Mouse (Mus musculus): Measurements from ENCODE around the gene Mtmr6.
"Not testable (repeated sequence)": the region's sequence is repeated elsewhere in the genome, so short reads cannot be mapped to it uniquely, and the experiment has no call there.

Mtmr6 gene

DNA sequence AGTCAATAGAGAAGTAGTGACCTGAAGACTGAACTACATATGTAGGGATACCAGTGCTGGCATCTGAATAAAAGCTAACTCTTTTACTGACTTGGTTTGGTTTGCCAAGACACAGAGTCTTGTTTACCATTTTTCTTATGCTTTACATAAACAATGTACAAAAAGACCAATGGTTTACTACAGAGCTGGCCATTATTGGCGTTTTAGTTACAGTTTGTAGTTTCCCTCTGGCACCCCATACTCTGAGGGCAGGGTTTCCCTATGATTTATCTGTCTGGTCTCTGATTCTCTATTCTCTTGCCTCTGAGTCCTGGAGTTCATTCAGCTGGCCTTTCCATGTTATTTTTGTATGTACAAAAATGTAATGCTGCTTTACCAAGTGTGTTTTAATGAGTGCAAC lies 30.5 kb downstream of the Mtmr6 start:
- no peak for DNase-seq (ENCODE audit: low spot score in 2 of 2)

DNA sequence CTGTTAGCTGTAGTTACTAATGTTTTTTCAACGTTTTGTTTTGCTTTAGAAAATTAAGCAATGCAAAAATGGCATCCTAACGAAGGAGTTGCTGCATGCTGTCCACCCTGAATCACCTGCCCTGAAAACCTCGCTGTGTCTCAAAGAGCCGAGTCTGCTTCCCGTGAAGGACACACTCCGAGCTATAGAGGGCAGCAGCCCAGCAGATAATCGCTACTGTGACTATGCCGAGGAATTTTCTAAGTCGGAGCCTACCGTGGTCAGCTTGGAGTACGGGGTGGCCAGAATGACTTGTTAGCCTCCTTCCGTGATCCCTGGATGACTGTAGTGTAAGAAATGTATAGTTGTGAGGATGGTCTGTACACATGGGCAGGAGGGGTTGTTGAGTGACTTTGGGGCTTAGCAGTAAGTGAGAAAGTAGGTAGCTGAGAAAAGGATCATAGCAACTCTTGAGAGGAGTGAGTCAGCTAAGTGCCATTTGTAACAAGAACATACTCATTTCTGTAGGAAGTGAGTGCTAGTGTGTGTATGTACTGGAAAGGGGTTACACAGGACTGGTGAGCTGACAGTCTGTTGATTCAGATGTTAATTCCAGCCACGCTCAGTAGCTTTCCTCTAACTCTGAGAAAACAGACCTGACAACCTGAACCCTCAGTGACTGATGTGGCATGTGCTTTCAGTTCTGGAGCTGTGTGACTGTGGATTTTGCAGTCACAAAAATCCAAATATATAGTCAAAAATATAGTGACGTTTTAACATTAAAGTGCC lies 35.4 kb downstream of the Mtmr6 start:
- no peak for DNase-seq (ENCODE audit: low spot score in 2 of 2)

DNA sequence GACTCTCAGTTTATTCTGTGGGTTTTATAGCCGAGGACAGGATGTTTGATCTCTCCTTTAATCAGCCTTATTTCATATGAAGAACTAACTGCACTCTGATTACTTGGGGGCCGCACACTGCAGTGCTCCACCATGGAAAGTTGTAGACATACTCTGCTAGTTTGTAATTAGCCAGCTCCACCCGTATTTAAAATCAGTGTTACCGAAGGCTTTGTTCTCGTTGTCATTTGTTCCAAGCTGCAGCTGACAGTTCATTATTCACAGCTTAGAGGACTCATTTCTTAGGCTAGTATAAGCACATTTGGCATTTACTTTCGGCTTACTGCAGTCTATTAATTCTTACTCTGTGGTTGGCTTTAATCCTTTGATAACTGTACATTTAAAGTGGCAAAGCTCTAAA lies 36.0 kb downstream of the Mtmr6 start:
- DNase-seq (ENCODE audit: low spot score in 2 of 2) = no peak

DNA sequence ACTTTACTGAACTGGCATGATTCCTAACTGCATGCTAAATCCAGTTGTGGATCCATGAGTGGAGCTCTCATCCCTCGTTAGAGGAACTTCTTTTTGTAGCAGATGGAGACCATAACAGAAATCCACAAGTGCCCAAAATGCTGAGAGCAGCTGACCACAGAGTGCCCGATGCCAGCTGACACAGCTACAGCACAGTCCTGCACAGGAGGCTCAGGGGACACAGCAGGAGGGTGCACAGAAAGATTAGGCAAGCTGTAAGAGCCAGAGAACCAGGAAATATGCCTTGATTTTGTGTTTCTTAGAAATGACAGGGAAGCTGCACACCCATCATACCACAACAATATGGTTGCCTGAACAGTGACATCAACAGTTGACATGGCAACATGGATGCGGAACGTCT lies 37.4 kb downstream of the Mtmr6 start:
- no peak for DNase-seq (ENCODE audit: low spot score in 2 of 2)

DNA sequence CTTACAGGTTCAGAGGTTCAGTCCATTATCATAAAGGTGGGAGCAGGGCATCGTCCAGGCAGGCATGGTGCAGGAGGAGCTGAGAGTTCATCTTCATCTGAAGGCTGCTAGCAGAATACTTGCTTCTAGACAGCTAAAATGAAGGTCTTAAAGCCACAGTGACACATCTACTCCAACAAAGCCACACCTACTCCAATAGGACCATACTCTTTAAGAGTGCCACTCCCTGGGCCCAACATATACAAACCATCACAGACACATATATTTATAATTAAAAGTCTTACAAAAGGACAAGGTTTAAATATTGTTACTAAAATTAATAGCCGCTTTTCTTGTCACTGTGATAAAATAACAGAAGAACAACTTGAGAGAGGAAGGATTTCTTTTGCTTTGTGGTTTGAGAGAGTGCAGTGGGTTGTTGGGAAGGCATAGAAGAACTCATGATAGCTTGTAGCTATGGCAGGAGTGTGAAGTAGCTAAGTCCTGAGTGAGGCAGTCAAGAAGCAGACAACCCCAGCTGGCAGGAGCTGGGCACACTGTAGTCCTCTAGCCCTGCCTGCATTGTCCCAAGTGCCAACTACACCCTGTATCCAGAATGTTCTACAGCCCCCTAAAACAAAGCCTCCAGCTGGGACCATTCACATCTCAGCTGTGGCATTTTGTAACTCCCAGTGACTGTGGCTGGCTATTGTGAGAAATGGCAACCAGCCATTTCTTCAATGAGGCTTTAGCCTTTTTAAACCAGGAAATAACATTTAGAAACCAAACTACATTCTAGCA lies 39.6 kb downstream of the Mtmr6 start:
- DNase-seq (ENCODE audit: low spot score in 2 of 2) = no peak

DNA sequence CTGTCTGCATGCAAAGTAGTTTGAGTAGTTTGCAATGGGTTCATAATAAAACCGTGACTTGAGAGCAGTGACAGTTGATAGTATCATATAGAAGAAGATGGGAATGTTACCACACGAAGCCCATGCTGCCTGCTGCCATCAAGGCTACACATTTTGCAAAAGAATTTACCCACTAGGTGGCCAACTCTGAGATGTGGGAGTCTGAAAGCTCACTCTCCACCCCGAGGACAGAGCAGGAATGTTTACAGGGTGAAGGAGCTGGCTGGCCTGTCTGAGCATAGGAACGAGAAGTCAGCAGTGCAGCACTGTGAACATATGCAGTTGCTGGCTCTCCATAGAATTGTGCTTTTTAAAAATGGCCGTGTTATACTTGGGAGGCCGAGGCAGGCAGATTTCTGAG lies 43.1 kb downstream of the Mtmr6 start:
- DNase-seq (ENCODE audit: low spot score in 2 of 2) = no peak

DNA sequence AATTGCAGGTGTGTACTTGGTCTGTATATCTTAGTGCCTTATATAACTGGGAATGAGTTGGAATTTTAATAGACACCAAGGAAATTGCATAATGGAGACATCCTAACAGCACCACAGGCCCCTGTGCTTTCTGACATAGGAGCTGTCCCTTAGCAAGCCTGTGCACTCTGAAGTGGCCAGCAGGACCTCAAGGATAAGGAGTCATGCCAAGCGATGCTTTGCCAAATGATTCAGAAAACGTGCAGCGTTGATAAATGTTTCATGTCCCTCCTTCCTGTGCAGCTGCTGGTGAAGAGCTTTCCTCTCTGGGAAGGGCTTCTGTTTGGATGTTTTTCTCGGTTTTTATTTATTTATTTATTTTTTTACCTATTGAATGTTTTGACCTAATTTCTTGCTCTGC lies 45.7 kb downstream of the Mtmr6 start:
- no peak for DNase-seq (ENCODE audit: low spot score in 2 of 2)

DNA sequence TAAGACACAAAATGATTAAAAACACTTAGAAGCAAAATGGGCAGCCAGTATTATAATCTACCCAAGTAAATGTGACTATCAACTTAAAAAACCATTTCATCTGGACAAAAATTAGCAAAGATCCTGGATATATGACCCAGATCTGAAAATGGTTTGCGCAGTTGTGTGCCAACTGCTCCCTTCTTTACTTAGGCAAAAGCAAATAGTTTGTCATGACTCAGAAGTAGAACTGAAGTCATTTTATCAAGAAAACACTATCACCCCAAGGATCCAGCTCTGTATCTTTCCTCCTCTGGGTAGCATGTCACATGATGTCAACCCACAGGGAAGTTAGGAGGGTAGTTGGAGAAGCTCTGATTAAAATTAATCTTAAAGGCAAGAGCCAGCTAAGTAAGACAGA lies 54.2 kb downstream of the Mtmr6 start:
- DNase-seq (ENCODE audit: low spot score in 2 of 2) = no peak

DNA sequence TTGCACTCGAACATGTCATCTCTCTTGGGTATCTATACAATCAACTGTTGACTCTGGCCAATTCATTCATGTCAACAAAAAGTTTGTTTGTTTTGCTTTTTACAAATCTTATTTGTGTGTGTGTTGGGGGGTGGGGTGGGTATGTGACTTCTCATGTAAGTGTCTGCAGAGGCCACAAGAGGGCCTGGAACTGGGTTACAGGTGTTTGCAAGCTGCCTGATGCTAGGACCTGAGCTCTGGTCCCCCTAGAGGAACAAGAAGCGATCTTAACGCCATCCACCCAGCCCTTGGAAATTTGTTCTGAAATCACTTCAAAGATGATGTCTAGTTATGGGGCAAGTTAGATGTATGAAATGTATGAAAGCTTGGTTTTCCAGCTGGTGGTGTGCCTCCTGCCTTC lies 55.8 kb downstream of the Mtmr6 start:
- DNase-seq (ENCODE audit: low spot score in 2 of 2) = no peak

DNA sequence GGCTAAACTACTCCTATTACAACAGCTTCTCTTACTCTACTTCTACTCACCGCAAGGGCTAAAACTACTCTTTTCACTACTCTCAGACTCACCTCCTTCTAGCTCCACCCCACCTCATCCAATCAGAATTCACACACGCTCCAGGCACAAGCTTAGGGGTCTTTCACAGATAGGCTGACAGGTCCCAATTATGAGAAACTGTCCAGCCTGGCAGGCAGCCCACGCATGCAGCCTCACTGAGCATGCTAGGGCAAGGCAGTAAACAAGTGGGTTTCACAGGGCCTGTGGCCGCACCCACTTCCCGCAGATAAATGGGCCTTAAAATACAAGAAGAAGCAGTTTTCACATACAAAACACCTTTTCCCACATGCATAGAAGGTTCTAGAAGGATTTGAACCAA lies 75.0 kb downstream of the Mtmr6 start:
- not testable (repeated sequence) for DNase-seq (ENCODE audit: low spot score in 2 of 2)

DNA sequence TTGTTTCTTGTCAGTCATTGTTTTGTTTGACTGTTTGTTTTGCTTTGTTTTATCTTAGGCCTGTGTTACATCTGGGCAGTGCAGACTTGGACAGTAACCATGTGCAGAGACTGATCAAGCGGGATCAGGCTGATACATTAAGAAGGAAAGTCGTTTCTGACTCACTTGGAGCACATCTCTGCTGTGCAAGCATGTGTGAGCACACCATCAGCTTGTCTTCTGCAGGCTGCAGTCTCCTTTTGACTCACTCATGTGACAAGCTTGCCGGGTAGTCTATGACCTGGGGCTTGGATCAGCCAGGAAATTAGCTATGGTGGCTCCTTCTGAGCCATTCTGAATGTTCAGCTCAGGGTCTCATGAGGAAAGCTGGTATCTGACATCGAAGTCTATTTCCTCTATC lies 75.5 kb downstream of the Mtmr6 start:
- DNase-seq (ENCODE audit: low spot score in 2 of 2) = no peak

DNA sequence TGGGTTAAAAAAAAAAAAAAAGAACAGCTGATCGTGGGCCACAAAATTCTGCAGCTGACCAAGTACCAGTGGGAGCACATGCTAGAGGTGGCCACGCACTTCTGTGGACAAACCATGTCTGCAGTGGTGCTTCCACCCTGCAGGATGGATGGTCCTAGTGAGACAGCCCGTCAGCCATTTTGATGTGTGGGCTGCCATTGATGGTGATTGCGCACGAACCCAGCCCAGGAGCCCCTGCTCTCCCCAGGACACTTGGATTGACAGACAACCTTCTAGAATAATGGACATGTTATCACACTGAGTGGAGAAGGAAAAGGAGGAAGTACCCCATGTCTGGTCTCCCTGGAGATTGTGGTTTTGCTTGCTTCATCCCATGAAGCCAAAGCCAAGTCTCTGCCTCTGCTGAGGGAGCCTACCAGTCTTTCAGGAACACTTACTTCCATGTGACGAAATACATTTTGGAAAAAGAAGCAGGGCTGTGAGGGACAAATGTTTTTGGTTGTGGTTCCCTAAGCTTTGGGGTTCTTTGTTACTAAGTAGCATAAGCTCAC lies 80.4 kb downstream of the Mtmr6 start:
- no peak for DNase-seq (ENCODE audit: low spot score in 2 of 2)

Data from natural killer cell, adult 2 months (primary cell).